Mouse (Mus musculus) megakaryocyte-erythroid progenitor cell, adult 5 weeks (primary cell): ENCODE data around the gene Klhdc2. TPM values are rescaled to one million over a fixed set of nuclear protein-coding genes. Genes with fewer than 3 reads are reported as not detected.

Experiments
- polyA plus RNA-seq: library from polyadenylated mRNA; stranded (reverse); fragments of >175 nt; gene quantifications from 2 replicates; pipeline ENCODE4 v1.2.3, GENCODE M21; 2012

The Klhdc2 gene
- polyA plus RNA-seq, result 20.6 and 22.4 TPM in 2 replicates

DNA sequence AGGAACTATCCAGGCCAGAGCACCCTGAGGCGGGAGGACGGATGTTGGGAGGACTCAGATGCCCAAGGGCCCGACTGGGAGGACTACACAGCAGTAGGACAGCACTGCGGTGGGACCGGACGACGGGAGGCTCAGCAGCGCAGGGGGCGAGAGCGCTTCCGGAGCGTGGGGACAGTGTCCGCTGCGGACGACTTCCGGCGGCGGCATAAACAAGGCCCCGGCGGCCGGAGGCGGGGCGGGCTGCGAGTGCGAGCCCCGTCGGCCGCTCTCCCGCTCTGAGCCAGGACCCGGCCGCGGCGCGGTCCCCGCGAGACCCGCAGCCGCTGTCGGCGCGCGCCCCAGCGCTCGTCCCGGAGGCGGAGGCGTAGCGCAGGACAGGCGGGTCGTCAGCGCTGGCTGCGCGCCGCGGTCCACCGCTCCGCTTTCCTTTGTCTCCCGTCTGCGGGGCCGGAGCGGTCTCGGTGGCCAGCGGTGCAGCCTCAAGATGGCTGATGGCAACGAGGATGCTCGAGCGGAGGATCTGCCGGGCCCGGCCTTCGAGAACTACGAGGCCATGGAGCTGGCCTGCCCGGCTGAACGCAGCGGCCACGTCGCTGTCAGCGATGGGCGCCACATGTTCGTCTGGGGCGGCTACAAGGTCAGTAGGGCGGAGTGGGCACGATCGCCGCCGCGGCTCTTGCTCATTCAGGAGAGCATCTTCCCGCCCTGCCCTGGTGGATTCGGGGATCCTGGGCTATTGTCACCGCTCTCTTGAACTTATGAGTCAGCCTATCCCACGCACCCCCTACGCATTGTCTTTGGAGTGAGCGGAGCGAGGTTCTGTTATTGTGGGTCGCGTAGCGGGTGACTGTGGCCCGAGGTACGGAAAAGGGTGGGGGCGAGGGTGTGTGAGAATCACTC lies at the start of gene Klhdc2:
Gene Klhdc2 (plus strand): TSS at position 171 of the 900 bp plus-strand sequence.

DNA sequence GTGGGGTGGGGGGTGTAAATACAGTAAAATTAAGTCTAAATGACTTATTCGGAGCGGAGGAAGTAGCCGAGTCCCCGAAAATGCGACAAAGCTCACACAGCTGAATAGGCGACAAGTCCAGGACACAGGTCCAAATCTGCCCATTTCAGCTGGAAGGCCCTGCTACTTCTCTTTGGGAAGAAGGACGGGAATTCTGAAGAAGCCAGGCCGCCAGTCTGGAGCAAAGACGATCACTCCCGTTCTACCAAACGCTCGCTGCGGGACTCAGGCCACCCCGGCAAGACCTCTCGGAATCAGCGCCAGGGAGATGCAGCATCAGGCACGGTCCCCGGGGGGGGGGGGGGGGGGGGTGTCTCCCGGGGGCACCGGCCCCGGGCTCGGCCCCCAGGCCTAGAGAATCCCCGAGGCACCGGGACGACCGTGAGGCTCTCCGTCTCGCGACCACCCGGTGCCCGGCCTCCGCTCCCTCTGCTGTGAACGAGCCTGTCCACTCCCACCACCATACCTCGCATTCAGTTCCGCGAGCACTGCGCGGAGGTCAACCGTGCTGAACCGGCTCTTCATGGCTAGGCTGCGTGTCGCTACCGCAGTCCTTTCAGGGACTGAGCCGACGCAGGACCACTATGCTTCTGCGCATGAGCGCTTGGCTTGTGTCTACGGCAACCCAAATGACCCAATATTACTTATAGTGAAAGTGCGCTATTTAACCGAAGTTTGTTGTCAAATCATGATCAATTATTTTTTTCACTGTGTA lies 60.2 kb downstream of the Klhdc2 start, which contains the start of gene Nemf:
Gene Nemf (minus strand): TSS at position 620 of the 754 bp plus-strand sequence.

Other genes with a start within 250 kb of the Klhdc2 start
- 1,801 and 1,826 TPM in 2 replicates for gene Rps29, start 137.5 kb upstream of the Klhdc2 start, polyA plus RNA-seq
- 21.8 and 27.0 TPM in 2 replicates for gene Lrr1, start 127.9 kb upstream of the Klhdc2 start, polyA plus RNA-seq
- 82.0 and 82.7 TPM in 2 replicates for gene Rpl36al, start 112.6 kb upstream of the Klhdc2 start, polyA plus RNA-seq
- gene Mgat2, start 112.5 kb upstream of the Klhdc2 start, polyA plus RNA-seq, result 52.9 and 53.9 TPM in 2 replicates
- 40.4 and 45.3 TPM in 2 replicates for gene Gm49383, start 99.6 kb upstream of the Klhdc2 start, polyA plus RNA-seq
- gene Dnaaf2, start 98.3 kb upstream of the Klhdc2 start, polyA plus RNA-seq, result 3.6 and 4.9 TPM in 2 replicates
- gene Gm49384, start 92.4 kb upstream of the Klhdc2 start, polyA plus RNA-seq, result not detected in 2 replicates
- gene Pole2, start 68.5 kb upstream of the Klhdc2 start, polyA plus RNA-seq, result 10.0 and 17.5 TPM in 2 replicates
- 5.8 and 10.9 TPM in 2 replicates for gene Klhdc1, start 55.5 kb upstream of the Klhdc2 start, polyA plus RNA-seq
- 3.5 and 4.8 TPM in 2 replicates for gene Nemf, start 60.5 kb downstream of the Klhdc2 start, polyA plus RNA-seq
- gene Arf6, start 75.5 kb downstream of the Klhdc2 start, polyA plus RNA-seq, result 291 and 319 TPM in 2 replicates
- gene Gm9887, start 75.8 kb downstream of the Klhdc2 start, polyA plus RNA-seq, result 1.7 and 3.2 TPM in 2 replicates